In genomic region chr5:25613844-25614658, GRCm38 (mm10) we compare ENCODE assay signal across 8 mouse cellular contexts.
DNase-seq lines count a peak whose midpoint lies in the region.

No protein-coding gene starts in this region.

- DNase-seq in adrenal gland, adult 8-10 months, result peak; percentile 13
- no peak for DNase-seq in adrenal gland, adult 18-20 months (ENCODE audit: low spot score in 2 of 2)
- peak; percentile 5 for DNase-seq in lung, postnatal 36 days
- no peak for DNase-seq in lung, postnatal 10 days
- DNase-seq in gonadal fat pad, adult 2 months (ENCODE audit: low read depth), result peak; percentile 74
- peak; percentile 18 to 25 for DNase-seq in left cerebral cortex, postnatal 36 days (ENCODE audit: low spot score in 2 of 2)
- DNase-seq in embryo, embryonic 10.5 days (ENCODE audit: low spot score), result no peak
- no peak for DNase-seq in spleen, adult 12 weeks (ENCODE audit: low spot score)

- intact Hi-C loops in left cerebral cortex, postnatal 36 days (cut with DNase I), result no loop called here

Comparison
In these comparisons a context has a peak if more than half of its experiments do, and no peak if none do; other contexts are left out.
1. DNase-seq: peak in adrenal gland, adult 8-10 months (single experiment), lung, postnatal 36 days (single experiment), gonadal fat pad, adult 2 months (single experiment) and left cerebral cortex, postnatal 36 days (2 of 2); none in adrenal gland, adult 18-20 months (0 of 2), lung, postnatal 10 days (single experiment), embryo, embryonic 10.5 days (single experiment) and spleen, adult 12 weeks (single experiment).